Mouse (Mus musculus) E14TG2a.4 (cell line): Measurements from ENCODE around the gene AI464131.

ENCODE experiments used
- CTCF ChIP-seq: conservative IDR thresholded peaks from 2 replicates; pipeline ENCODE4 v1.5.1; 2014; ENCODE audit warnings: low read length
- NANOG ChIP-seq: IDR thresholded peaks from 2 replicates; pipeline ENCODE4 v1.6.1; 2014; ENCODE audit warnings: borderline replicate concordance, low read length, mixed read lengths
- POU5F1 ChIP-seq: IDR thresholded peaks from 2 replicates; pipeline ENCODE4 v1.6.1; 2014; ENCODE audit warnings: low read length, borderline replicate concordance

DNA sequence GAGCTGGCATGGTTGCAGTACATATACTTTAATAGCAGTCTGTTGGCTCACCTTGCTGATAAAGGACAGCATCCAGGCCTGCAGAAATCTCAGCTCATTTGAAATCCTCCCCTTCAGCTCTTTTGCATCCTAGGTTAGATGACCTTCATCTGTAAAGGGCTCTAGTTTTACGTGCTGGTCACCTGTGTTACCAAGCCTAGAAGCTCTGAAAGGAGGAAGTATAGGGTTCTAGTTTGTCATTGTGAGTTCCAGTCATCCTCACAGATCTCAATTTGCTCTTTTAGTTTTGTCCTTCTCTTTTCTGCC is 31.5 kb downstream of the AI464131 start:
- TF ChIP-seq CTCF (no peak), POU5F1 (no peak), NANOG (no peak)
